Mouse (Mus musculus): ENCODE data around the gene Tnrc6c.

- TF ChIP-seq CTCF (IDR thresholded peaks at IDR 0.05; ENCODE audit: low read depth) (peak; percentile 29), EP300 (optimal IDR thresholded peaks at IDR 0.05) (no peak)
Measured at GRCm38 (mm10) chr11:117792281-117792888, 138.3 kb downstream of the Tnrc6c start.
